Mouse (Mus musculus): ENCODE data around the gene Cd63.

GRCm38 (mm10) chr10:128931441-128931840 is 30.7 kb downstream of the Cd63 start:
- no peak for TF ChIP-seq CTCF (conservative IDR thresholded peaks at IDR 0.05 in 1 of 2, IDR thresholded peaks at IDR 0.05 in 1 of 2; ENCODE audit: low read depth in 2 of 2, low read length in 2 of 2)
- no peak for TF ChIP-seq POLR2A (IDR thresholded peaks at IDR 0.05; ENCODE audit: low read depth, low read length)
- no peak for TF ChIP-seq POLR2AphosphoS2 (IDR thresholded peaks at IDR 0.05; ENCODE audit: low read depth, low read length)
- no peak for TF ChIP-seq ZKSCAN1 (IDR thresholded peaks at IDR 0.05; ENCODE audit: borderline replicate concordance, low read depth, low read length)
- TF ChIP-seq USF1 (IDR thresholded peaks at IDR 0.05; ENCODE audit: low read depth, low read length): no peak
- TF ChIP-seq GABPA (IDR thresholded peaks at IDR 0.05; ENCODE audit: insufficient replicate concordance, low read depth, low read length): no peak
